Mouse (Mus musculus) limb, embryonic 14.5 days (tissue): ENCODE data around the gene Etnk2. TPM values are rescaled to one million over a fixed set of nuclear protein-coding genes. Genes with fewer than 3 reads are reported as not detected.

Experiments
- ATAC-seq: fragments of 200-750 bp; cut with Nextera tagmentation; 2 replicates; pipeline ENCODE4 v1.8.0; 2017; ENCODE audit warnings: low read depth, moderate number of reproducible peaks, moderate TSS enrichment; ENCODE audit not compliant: low FRiP score
- DNase-seq: peaks from one replicate; pipeline ENCODE4 v3.0.0-alpha.2; 2015; ENCODE audit warnings: low spot score
- H3K27ac ChIP-seq: fragments of 300-500 bp; sonication (generic); replicated peaks from 2 replicates; pipeline ENCODE4 v1.5.1; 2014; ENCODE audit warnings: low read depth, mild to moderate bottlenecking, low read length, moderate library complexity, mixed read lengths
- H3K27me3 ChIP-seq: fragments of 300-500 bp; sonication (generic); 2 replicates; pipeline ENCODE4 v1.6.1; 2014; ENCODE audit warnings: low read length, mixed read lengths; ENCODE audit not compliant: control insufficient read depth, insufficient read depth
- H3K36me3 ChIP-seq: fragments of 300-500 bp; sonication (generic); 2 replicates; pipeline ENCODE4 v1.6.1; 2014; ENCODE audit warnings: mild to moderate bottlenecking, low read length, moderate library complexity, mixed read lengths; ENCODE audit not compliant: control insufficient read depth, insufficient read depth
- H3K4me1 ChIP-seq: fragments of 300-500 bp; sonication (generic); 2 replicates; pipeline ENCODE4 v1.6.1; 2014; ENCODE audit warnings: antibody characterized with exemption, low read length, mixed read lengths; ENCODE audit not compliant: control insufficient read depth, insufficient read depth
- H3K4me2 ChIP-seq: fragments of 300-500 bp; sonication (generic); replicated peaks from 2 replicates; pipeline ENCODE4 v1.6.1; 2014; ENCODE audit warnings: low read depth, mild to moderate bottlenecking, low read length, moderate library complexity; ENCODE audit not compliant: severe bottlenecking
- H3K4me3 ChIP-seq: fragments of 300-500 bp; sonication (generic); replicated peaks from 2 replicates; pipeline ENCODE4 v1.5.1; 2014; ENCODE audit warnings: low read length
- H3K9ac ChIP-seq: fragments of 300-500 bp; sonication (generic); 2 replicates; pipeline ENCODE4 v1.6.1; 2014; ENCODE audit warnings: mild to moderate bottlenecking, low read depth, low read length, moderate library complexity; ENCODE audit not compliant: severe bottlenecking
- H3K9me3 ChIP-seq: fragments of 300-500 bp; sonication (generic); 2 replicates; pipeline ENCODE4 v1.6.1; 2016; ENCODE audit warnings: low read length; ENCODE audit not compliant: control insufficient read depth
- POLR2A ChIP-seq: fragments of 200-500 bp; IDR thresholded peaks from 2 replicates; pipeline ENCODE4 v1.8.0; 2012; ENCODE audit warnings: inconsistent platforms, mild to moderate bottlenecking, moderate library complexity, borderline replicate concordance; ENCODE audit not compliant: insufficient read depth, insufficient read length; ENCODE audit errors: extremely low read depth
- WGBS: fragments of 180-500 bp; shearing (Covaris S2); extraction: QIAGEN DNeasy Blood & Tissue Kit; methylation state at CpG from one replicate; pipeline ENCODE4 v1.1.7; 2014; 5-methylcytosine and 5-hydroxymethylcytosine counted together
- polyA plus RNA-seq, 2 experiments: library from polyadenylated mRNA; depleted of rRNA in 1 of 2; stranded (reverse) in 1 of 2; unstranded in 1 of 2; fragments of >200 nt; fragmentation: Nextera tagmentation in 1 of 2; extraction: Ambion mirVana in 1 of 2; gene quantifications; 2 replicates each; pipeline versions ENCODE4 v1.2.1 to v1.2.3; 2012 to 2014

Etnk2 gene
- polyA plus RNA-seq, 2 experiments, result 0.91 to 1.4 TPM

DNA sequence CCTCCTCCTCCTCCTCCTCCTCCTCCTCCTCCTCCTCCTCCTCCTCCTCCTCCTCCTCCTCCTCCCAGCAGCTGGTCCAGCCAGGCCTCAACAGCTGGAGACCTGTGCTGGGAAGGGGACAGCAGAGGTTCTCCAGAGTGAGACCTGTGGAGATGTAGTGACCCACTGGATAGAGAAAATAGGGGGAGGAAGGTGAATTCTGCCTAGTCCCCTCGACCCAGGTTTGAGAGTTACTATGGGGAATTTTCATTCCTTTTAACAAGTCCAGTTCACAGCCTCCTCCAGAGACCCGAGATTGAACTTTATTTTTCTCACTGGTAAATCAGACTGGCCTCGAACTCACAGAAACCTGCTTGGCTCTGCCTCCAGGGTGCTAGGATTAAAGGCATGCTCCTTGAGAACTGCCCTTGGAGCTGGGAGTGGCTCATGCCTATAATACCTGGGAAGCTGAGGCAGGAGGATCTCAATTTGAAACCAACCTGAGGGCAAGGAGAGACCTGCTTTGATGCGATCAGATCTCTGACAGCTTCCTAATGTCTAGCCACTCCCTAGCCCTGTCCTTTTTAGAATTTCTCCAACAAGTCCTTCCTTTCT is 61.3 kb downstream of the Etnk2 start:
- Histone ChIP-seq H3K4me1 (peaks cover 5% of the 10 kb centered on the region; the same call in 1 of the 2 replicates), H3K9ac (no peak overlapping the region), H3K9me3 (peaks cover 1% of the 10 kb centered on the region; the same call in 1 of the 2 replicates), H3K27me3 (0 out of 2 replicates have a peak, but pooled peaks cover 4% of the 10 kb centered on the region), H3K4me3 (peak overlapping the region; percentile 79), H3K36me3 (no peaks in the 10 kb centered on the region), H3K27ac (no peak overlapping the region), H3K4me2 (peak overlapping the region; percentile 100)
- 59% methylated on average over 4 of the region's 4 CpGs for WGBS
- DNase-seq (peak; percentile 3), ATAC-seq (no peak)
- TF ChIP-seq POLR2A, result no peak

Other genes starting within 250 kb of the Etnk2 start
- 29.9 and 31.0 TPM in 2 replicates for gene Ppp1r15b, start 232.4 kb upstream of the Etnk2 start, polyA plus RNA-seq (2012; rRNA removed)
- 38.5 and 40.0 TPM in 2 replicates for gene Ppp1r15b, start 232.4 kb upstream of the Etnk2 start, polyA plus RNA-seq (2014; fragmentation: Nextera tagmentation; extraction: Ambion mirVana)
- 6.6 and 6.9 TPM in 2 replicates for gene Plekha6, start 199.4 kb upstream of the Etnk2 start, polyA plus RNA-seq (2012; rRNA removed)
- 4.0 and 4.2 TPM in 2 replicates for gene Plekha6, start 199.4 kb upstream of the Etnk2 start, polyA plus RNA-seq (2014; fragmentation: Nextera tagmentation; extraction: Ambion mirVana)
- gene Golt1a, start 53.8 kb upstream of the Etnk2 start, polyA plus RNA-seq (2012; rRNA removed), result not detected in 2 replicates
- not detected in 2 replicates for gene Golt1a, start 53.8 kb upstream of the Etnk2 start, polyA plus RNA-seq (2014; fragmentation: Nextera tagmentation; extraction: Ambion mirVana)
- gene Kiss1, start 41.7 kb upstream of the Etnk2 start, polyA plus RNA-seq (2012; rRNA removed), result not detected in 2 replicates
- not detected in 2 replicates for gene Kiss1, start 41.7 kb upstream of the Etnk2 start, polyA plus RNA-seq (2014; fragmentation: Nextera tagmentation; extraction: Ambion mirVana)
- gene Ren1, start 13.1 kb upstream of the Etnk2 start, polyA plus RNA-seq (2012; rRNA removed), result 0.58 and 2.8 TPM in 2 replicates
- gene Ren1, start 13.1 kb upstream of the Etnk2 start, polyA plus RNA-seq (2014; fragmentation: Nextera tagmentation; extraction: Ambion mirVana), result 0.48 TPM in 1 of 2 replicates, not detected in the other
- 22.9 and 28.5 TPM in 2 replicates for gene Sox13, start 60.8 kb downstream of the Etnk2 start, polyA plus RNA-seq (2012; rRNA removed)
- gene Sox13, start 60.8 kb downstream of the Etnk2 start, polyA plus RNA-seq (2014; fragmentation: Nextera tagmentation; extraction: Ambion mirVana), result 4.7 and 5.8 TPM in 2 replicates
- 316 and 387 TPM in 2 replicates for gene Snrpe, start 246.7 kb downstream of the Etnk2 start, polyA plus RNA-seq (2012; rRNA removed)
- gene Snrpe, start 246.7 kb downstream of the Etnk2 start, polyA plus RNA-seq (2014; fragmentation: Nextera tagmentation; extraction: Ambion mirVana), result 634 and 677 TPM in 2 replicates